Mouse (Mus musculus): ENCODE data around the gene Fbxo8. TPM values are rescaled to one million over a fixed set of nuclear protein-coding genes. Genes with fewer than 3 reads are reported as not detected.

The Fbxo8 gene
- 11.2 and 13.5 TPM in 2 replicates for total RNA-seq (2017)

GRCm38 (mm10) chr8:56550558-56551360, at the start of gene Fbxo8, which contains the start of gene Cep44:
TSS of gene Fbxo8 (plus strand) at chr8:56551090.
TSS of gene Cep44 (minus strand) at chr8:56551047.
- ATAC-seq (replicated peaks; ENCODE audit: low read depth, poor library complexity, severe bottlenecking) = peak; percentile 72

GRCm38 (mm10) chr8:56501911-56502310, 49.0 kb upstream of the Fbxo8 start:
- no peak for ATAC-seq (replicated peaks; ENCODE audit: low read depth, poor library complexity, severe bottlenecking)

GRCm38 (mm10) chr8:56508318-56508951, 42.5 kb upstream of the Fbxo8 start:
- no peak for ATAC-seq (replicated peaks; ENCODE audit: low read depth, poor library complexity, severe bottlenecking)

GRCm38 (mm10) chr8:56508952-56509479, 41.9 kb upstream of the Fbxo8 start:
- ATAC-seq (replicated peaks; ENCODE audit: low read depth, poor library complexity, severe bottlenecking) = no peak

- no peak for ATAC-seq (replicated peaks; ENCODE audit: low read depth, poor library complexity, severe bottlenecking)
These were observed 32.0 kb upstream of the Fbxo8 start for GRCm38 (mm10) chr8:56518848-56519247.

GRCm38 (mm10) chr8:56520249-56520648, 30.6 kb upstream of the Fbxo8 start:
- no peak for ATAC-seq (replicated peaks; ENCODE audit: low read depth, poor library complexity, severe bottlenecking)

GRCm38 (mm10) chr8:56521051-56521450, 29.8 kb upstream of the Fbxo8 start:
- ATAC-seq (replicated peaks; ENCODE audit: low read depth, poor library complexity, severe bottlenecking) = no peak

- ATAC-seq (replicated peaks; ENCODE audit: low read depth, poor library complexity, severe bottlenecking) = no peak
These were observed 22.0 kb upstream of the Fbxo8 start for GRCm38 (mm10) chr8:56528869-56529268.

- peak; percentile 76 for ATAC-seq (replicated peaks; ENCODE audit: low read depth, poor library complexity, severe bottlenecking)
These were observed 20.5 kb upstream of the Fbxo8 start for GRCm38 (mm10) chr8:56530359-56530758.

GRCm38 (mm10) chr8:56540706-56541105, 10.2 kb upstream of the Fbxo8 start:
- no peak for ATAC-seq (replicated peaks; ENCODE audit: low read depth, poor library complexity, severe bottlenecking)

- ATAC-seq (replicated peaks; ENCODE audit: low read depth, poor library complexity, severe bottlenecking) = no peak
These were observed 3.0 kb upstream of the Fbxo8 start for GRCm38 (mm10) chr8:56547866-56548265.

GRCm38 (mm10) chr8:56551361-56551852, 517 bp downstream of the Fbxo8 start:
- peak; percentile 87 for ATAC-seq (replicated peaks; ENCODE audit: low read depth, poor library complexity, severe bottlenecking)

GRCm38 (mm10) chr8:56552045-56552444, 1.2 kb downstream of the Fbxo8 start:
- ATAC-seq (replicated peaks; ENCODE audit: low read depth, poor library complexity, severe bottlenecking) = no peak

GRCm38 (mm10) chr8:56552551-56553103, 1.7 kb downstream of the Fbxo8 start:
- ATAC-seq (replicated peaks; ENCODE audit: low read depth, poor library complexity, severe bottlenecking) = no peak

GRCm38 (mm10) chr8:56564399-56565047, 13.6 kb downstream of the Fbxo8 start:
- ATAC-seq (replicated peaks; ENCODE audit: low read depth, poor library complexity, severe bottlenecking) = no peak

GRCm38 (mm10) chr8:56566856-56567255, 16.0 kb downstream of the Fbxo8 start:
- ATAC-seq (replicated peaks; ENCODE audit: low read depth, poor library complexity, severe bottlenecking) = no peak

GRCm38 (mm10) chr8:56580918-56581317, 30.0 kb downstream of the Fbxo8 start:
- ATAC-seq (replicated peaks; ENCODE audit: low read depth, poor library complexity, severe bottlenecking) = no peak

- no peak for ATAC-seq (replicated peaks; ENCODE audit: low read depth, poor library complexity, severe bottlenecking)
These were observed 32.0 kb downstream of the Fbxo8 start for GRCm38 (mm10) chr8:56582841-56583240.

GRCm38 (mm10) chr8:56589004-56589403, 38.1 kb downstream of the Fbxo8 start:
- no peak for ATAC-seq (replicated peaks; ENCODE audit: low read depth, poor library complexity, severe bottlenecking)

GRCm38 (mm10) chr8:56591084-56591483, 40.2 kb downstream of the Fbxo8 start:
- ATAC-seq (replicated peaks; ENCODE audit: low read depth, poor library complexity, severe bottlenecking) = no peak
